Mouse (Mus musculus) olfactory bulb, adult 2 months (tissue): ENCODE results near the gene Gm6401. TPM values are rescaled to one million over a fixed set of nuclear protein-coding genes. Genes with fewer than 3 reads are reported as not detected.
"Not testable (repeated sequence)": the region's sequence is repeated elsewhere in the genome, so short reads cannot be mapped to it uniquely, and the experiment has no call there.

Experiments
- H3K27ac ChIP-seq: fragments of 200-500 bp; 2 replicates; pipeline ENCODE4 v1.5.1; 2012; ENCODE audit warnings: low read depth, low read length; ENCODE audit not compliant: insufficient read depth
- H3K4me1 ChIP-seq: fragments of 200-500 bp; 2 replicates; pipeline ENCODE4 v1.6.1; 2012; ENCODE audit warnings: low read length; ENCODE audit not compliant: control insufficient read depth, insufficient read depth
- H3K4me3 ChIP-seq: fragments of 200-500 bp; 2 replicates; pipeline ENCODE4 v1.5.1; 2012; ENCODE audit warnings: mild to moderate bottlenecking, low read depth, low read length, moderate library complexity; ENCODE audit not compliant: insufficient read depth
- WGBS: fragments of 180-500 bp; shearing (Covaris S2); methylation state at CpG from one replicate; pipeline ENCODE4 v1.1.7; 2018; 5-methylcytosine and 5-hydroxymethylcytosine counted together
- polyA plus RNA-seq: library from polyadenylated mRNA; stranded (reverse); fragments of >200 nt; gene quantifications from 2 replicates; pipeline ENCODE4 v1.2.4, GENCODE M21; 2012; ENCODE audit warnings: low replicate concordance; ENCODE audit not compliant: missing spikeins, insufficient read depth, insufficient read length

Gm6401 gene
- not detected in 2 replicates for polyA plus RNA-seq

DNA sequence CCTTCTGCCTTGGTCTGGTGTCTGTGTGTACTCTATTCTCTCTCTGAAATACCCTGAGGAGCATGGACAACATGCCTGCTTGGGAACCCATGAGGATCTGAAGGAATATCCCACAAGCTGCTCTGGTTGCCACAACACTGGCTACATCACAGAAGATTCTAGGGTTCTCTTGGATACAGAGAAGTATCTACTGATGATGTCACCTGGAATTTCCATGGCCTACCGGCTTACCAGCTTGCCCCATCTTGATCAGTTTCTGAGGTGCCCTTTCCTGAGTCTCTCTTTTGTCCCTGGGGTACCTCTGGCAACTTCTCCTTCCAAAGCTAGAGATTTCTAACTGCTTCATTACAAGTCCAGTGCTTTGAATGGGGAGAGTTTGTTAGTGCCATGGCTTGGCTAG is at the start of gene Gm6401:
Gm6401 (minus strand) TSS at position 101 of the 400 bp plus-strand sequence.
- not testable (repeated sequence) for H3K27ac ChIP-seq, H3K4me3 ChIP-seq, H3K4me1 ChIP-seq
- 79% methylated on average over 1 of the region's 1 CpGs for WGBS

DNA sequence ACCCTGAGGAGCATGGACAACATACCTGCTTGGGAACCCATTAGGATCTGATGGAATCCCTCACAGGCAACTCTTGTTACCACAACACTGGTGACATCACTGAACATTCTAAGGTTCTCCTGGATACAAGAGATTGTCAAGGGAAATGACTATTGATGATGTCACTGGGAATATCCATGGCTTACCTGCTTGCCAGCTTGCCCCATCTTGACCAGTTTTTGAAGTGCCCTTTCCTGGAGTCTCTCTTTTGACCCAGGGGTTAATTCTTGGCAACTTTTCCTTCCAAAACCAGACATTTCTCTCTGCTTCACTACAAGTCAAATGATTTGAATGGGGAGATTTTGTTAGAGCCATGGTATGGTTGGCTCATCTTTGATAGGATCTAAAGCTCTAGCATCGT is 15.5 kb upstream of the Gm6401 start, which contains the start of gene Gm3543:
Gm3543 (minus strand) TSS at position 101 of the 400 bp plus-strand sequence.
- not testable (repeated sequence) for H3K4me1 ChIP-seq, H3K27ac ChIP-seq, H3K4me3 ChIP-seq
- WGBS: 67% methylated on average over 1 of the region's 1 CpGs

DNA sequence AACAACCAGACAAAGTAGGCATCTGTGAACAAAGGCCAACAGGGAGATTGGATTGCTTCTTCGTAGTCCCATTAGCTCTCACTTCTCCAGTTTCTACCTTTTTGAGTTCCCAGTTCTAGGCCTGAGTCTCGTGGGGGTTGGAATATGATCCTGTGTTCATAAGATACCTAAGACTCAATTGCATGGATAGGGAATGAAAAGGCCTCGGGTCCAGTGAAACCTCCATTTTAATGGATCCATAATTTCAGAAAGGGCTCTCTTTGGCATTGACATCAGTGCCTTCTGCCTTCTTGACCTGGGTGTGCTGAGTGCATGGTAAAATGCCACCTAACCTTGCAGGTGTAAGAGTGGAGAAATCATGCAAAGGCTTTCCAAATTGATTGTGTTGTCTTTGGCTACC is 869 bp upstream of the Gm6401 start:
- H3K4me1 ChIP-seq, H3K4me3 ChIP-seq, H3K27ac ChIP-seq: not testable (repeated sequence)
- 56% methylated on average over 3 of the region's 3 CpGs for WGBS

DNA sequence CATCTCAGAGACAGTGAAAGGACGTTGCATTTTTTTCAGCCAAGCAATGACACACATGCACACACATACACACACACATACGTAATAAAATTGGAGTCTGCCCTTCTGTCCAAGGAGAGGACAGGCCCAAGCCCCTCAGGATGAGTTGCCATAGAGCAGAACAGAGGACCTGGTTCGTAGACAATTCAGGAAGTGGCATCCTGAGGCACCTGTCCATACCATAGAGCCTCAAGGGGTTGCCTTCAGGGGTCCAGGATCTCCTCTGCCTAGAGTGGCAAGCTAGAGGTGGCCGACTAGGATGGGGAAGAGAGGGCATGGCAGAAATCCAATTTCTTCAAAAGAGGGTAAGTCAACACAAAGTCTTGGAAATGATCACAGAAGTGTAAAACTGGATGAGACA is 3.6 kb downstream of the Gm6401 start:
- WGBS: 62% methylated on average over 4 of the region's 4 CpGs

DNA sequence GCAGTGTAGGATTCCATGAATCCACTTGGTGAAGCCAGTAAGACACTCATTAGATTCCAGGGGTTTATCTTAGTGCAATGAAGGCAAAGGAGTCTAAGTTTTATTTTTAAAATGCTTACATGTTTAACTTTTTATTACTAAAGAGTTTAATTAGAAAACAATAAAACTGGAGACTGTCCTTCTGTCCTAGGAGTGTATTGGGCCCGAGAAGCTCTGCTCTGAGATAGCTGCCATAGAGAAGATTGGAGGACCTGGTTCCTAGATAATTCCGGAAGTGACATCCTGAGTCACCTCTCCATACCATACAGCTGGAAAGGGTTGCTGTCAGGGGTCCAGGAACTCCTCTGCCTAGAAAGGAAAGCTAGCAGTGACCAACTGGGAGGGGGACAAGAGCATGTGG is 24.0 kb downstream of the Gm6401 start, which contains the start of gene 1700024B05Rik:
1700024B05Rik (plus strand) TSS at position 301 of the 400 bp plus-strand sequence.
- H3K4me1 ChIP-seq, H3K27ac ChIP-seq, H3K4me3 ChIP-seq: not testable (repeated sequence)
- WGBS: 84% methylated on average over 2 of the region's 2 CpGs

More for the DNA sequence above, 3.6 kb downstream of the Gm6401 start:
- H3K4me3 ChIP-seq, H3K27ac ChIP-seq, H3K4me1 ChIP-seq: not testable (repeated sequence)

DNA sequence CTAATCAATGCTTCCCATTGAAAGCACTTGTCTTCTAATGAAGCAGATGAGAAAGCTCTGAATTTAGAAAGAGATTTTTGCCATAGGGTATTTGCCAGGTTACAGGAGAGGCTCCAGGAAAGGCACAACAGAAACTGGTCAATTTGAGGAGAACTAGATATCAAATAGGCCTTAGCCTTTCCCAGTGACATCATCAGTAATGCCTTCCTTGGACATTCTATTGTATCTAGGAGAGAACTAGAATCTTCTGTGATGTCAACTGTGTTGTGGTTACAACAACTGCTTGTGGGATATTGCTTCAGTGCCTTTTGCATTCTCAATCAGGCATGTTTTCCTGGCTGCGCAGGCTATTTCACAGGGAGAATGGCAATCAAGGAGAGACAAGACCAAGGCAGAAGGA is 43.1 kb downstream of the Gm6401 start, which contains the start of gene 1700049E17Rik1:
1700049E17Rik1 (plus strand) TSS at position 301 of the 400 bp plus-strand sequence.
- H3K4me1 ChIP-seq, H3K27ac ChIP-seq, H3K4me3 ChIP-seq: not testable (repeated sequence)
- no CpG with 5 or more reads among the region's 1 CpGs for WGBS

Other genes with a start within 250 kb of the Gm6401 start
- not detected in 2 replicates for gene Gm7929, start 217.3 kb downstream of the Gm6401 start, polyA plus RNA-seq
- gene Gm47189, start 195.5 kb downstream of the Gm6401 start, polyA plus RNA-seq: not detected in 2 replicates
- gene Gm7980, start 60.6 kb downstream of the Gm6401 start, polyA plus RNA-seq: not detected in 2 replicates
- not detected in 2 replicates for gene 1700049E17Rik1, start 43.0 kb downstream of the Gm6401 start, polyA plus RNA-seq
- gene 1700024B05Rik, start 23.9 kb downstream of the Gm6401 start, polyA plus RNA-seq: not detected in 2 replicates
- not detected in 2 replicates for gene Gm3543, start 15.4 kb upstream of the Gm6401 start, polyA plus RNA-seq
- not detected in 2 replicates for gene Gm7951, start 149.4 kb upstream of the Gm6401 start, polyA plus RNA-seq
- gene Gm17027, start 194.7 kb upstream of the Gm6401 start, polyA plus RNA-seq: not detected in 2 replicates
- gene Gm3573, start 222.9 kb upstream of the Gm6401 start, polyA plus RNA-seq: not detected in 2 replicates